Mouse (Mus musculus) stomach, embryonic 15.5 days (tissue): ENCODE data around the gene Clock. TPM values are rescaled to one million over a fixed set of nuclear protein-coding genes. Genes with fewer than 3 reads are reported as not detected.

ENCODE experiments used
- ATAC-seq: fragments of 200-750 bp; cut with Nextera tagmentation; 2 replicates; pipeline ENCODE4 v1.8.0; 2017; ENCODE audit warnings: low read depth, moderate number of reproducible peaks, moderate TSS enrichment; ENCODE audit not compliant: insufficient read depth, low FRiP score
- H3K27ac ChIP-seq: fragments of 300-500 bp; sonication (generic); 2 replicates; pipeline ENCODE4 v1.5.1; 2015; ENCODE audit warnings: mild to moderate bottlenecking, inconsistent platforms
- H3K27me3 ChIP-seq: fragments of 300-500 bp; sonication (generic); replicated peaks from 2 replicates; pipeline ENCODE4 v1.6.1; 2015; ENCODE audit warnings: inconsistent platforms
- H3K36me3 ChIP-seq: fragments of 300-500 bp; sonication (generic); 2 replicates; pipeline ENCODE4 v1.6.1; 2015; ENCODE audit warnings: inconsistent platforms
- H3K4me1 ChIP-seq: fragments of 300-500 bp; sonication (generic); 2 replicates; pipeline ENCODE4 v1.6.1; 2015; ENCODE audit warnings: inconsistent platforms
- H3K4me2 ChIP-seq: fragments of 300-500 bp; sonication (generic); 2 replicates; pipeline ENCODE4 v1.6.1; 2015; ENCODE audit warnings: mild to moderate bottlenecking, inconsistent platforms
- H3K4me3 ChIP-seq: fragments of 300-500 bp; sonication (generic); replicated peaks from 2 replicates; pipeline ENCODE4 v1.5.1; 2015; ENCODE audit warnings: inconsistent platforms
- H3K9ac ChIP-seq: fragments of 300-500 bp; sonication (generic); 2 replicates; pipeline ENCODE4 v1.6.1; 2015; ENCODE audit warnings: inconsistent platforms
- H3K9me3 ChIP-seq: fragments of 300-500 bp; sonication (generic); 2 replicates; pipeline ENCODE4 v1.6.1; 2016; ENCODE audit warnings: inconsistent platforms
- WGBS: fragments of 180-500 bp; shearing (Covaris S2); methylation state at CpG from one replicate; pipeline ENCODE4 v1.1.7; 2015; 5-methylcytosine and 5-hydroxymethylcytosine counted together
- polyA plus RNA-seq: library from polyadenylated mRNA; unstranded; fragments of >200 nt; fragmentation: Nextera tagmentation; extraction: Ambion mirVana; gene quantifications from 2 replicates; pipeline ENCODE4 v1.2.1, GENCODE M21; 2015

Clock gene
- polyA plus RNA-seq, result 13.5 and 13.7 TPM in 2 replicates

- Histone ChIP-seq H3K4me1 (peaks cover 3% of the 10 kb centered on the region; the same call in 1 of the 2 replicates), H3K4me2 (peak within 1 kb of the TSS; percentile 87), H3K9me3 (no peaks in the 10 kb centered on the region), H3K9ac (peak within 1 kb of the TSS; percentile 89), H3K27me3 (no peaks in the 10 kb centered on the region), H3K4me3 (peak within 1 kb of the TSS; percentile 98), H3K27ac (peak within 1 kb of the TSS; percentile 97), H3K36me3 (no peaks in the 10 kb centered on the region)
- ATAC-seq, result peak; percentile 84
- WGBS, result under 1% methylated on average over 97 of the region's 104 CpGs
Observed at GRCm38 (mm10) chr5:76304452-76305341, at the start of gene Clock. Gene Clock, minus strand, starts transcription at chr5:76304792.

- no peak for ATAC-seq
- no peaks in the 10 kb centered on the region for H3K36me3 ChIP-seq
- H3K4me2 ChIP-seq, result no peak overlapping the region
- no peaks in the 10 kb centered on the region for H3K27me3 ChIP-seq
- H3K27ac ChIP-seq, result no peak overlapping the region
- H3K9me3 ChIP-seq, result no peaks in the 10 kb centered on the region
- H3K9ac ChIP-seq, result no peak overlapping the region
- WGBS, result 56% methylated on average over 7 of the region's 7 CpGs
- no peak overlapping the region for H3K4me3 ChIP-seq
- H3K4me1 ChIP-seq, result no peaks in the 10 kb centered on the region
Observed at GRCm38 (mm10) chr5:76351953-76352611, 47.5 kb upstream of the Clock start.

GRCm38 (mm10) chr5:76351537-76351936, 46.9 kb upstream of the Clock start:
- no peaks in the 10 kb centered on the region for H3K4me1 ChIP-seq

GRCm38 (mm10) chr5:76346137-76346536, 41.5 kb upstream of the Clock start:
- Histone ChIP-seq H3K9me3 (no peaks in the 10 kb centered on the region), H3K4me3 (no peak overlapping the region), H3K27ac (no peak overlapping the region), H3K9ac (no peak overlapping the region), H3K4me2 (no peak overlapping the region), H3K36me3 (no peaks in the 10 kb centered on the region), H3K4me1 (no peaks in the 10 kb centered on the region), H3K27me3 (no peaks in the 10 kb centered on the region)
- peak; percentile 56; the same call in 1 of the 2 replicates for ATAC-seq
- WGBS, result 55% methylated on average over 2 of the region's 2 CpGs

More at GRCm38 (mm10) chr5:76351537-76351936, 46.9 kb upstream of the Clock start:
- H3K4me2 ChIP-seq, result no peak overlapping the region
- no peak overlapping the region for H3K9ac ChIP-seq
- H3K36me3 ChIP-seq, result no peaks in the 10 kb centered on the region
- no peaks in the 10 kb centered on the region for H3K9me3 ChIP-seq
- no peak for ATAC-seq
- 85% methylated on average over 5 of the region's 5 CpGs for WGBS
- no peak overlapping the region for H3K4me3 ChIP-seq
- no peaks in the 10 kb centered on the region for H3K27me3 ChIP-seq
- H3K27ac ChIP-seq, result no peak overlapping the region

GRCm38 (mm10) chr5:76340931-76341330, 36.3 kb upstream of the Clock start:
- no peaks in the 10 kb centered on the region for H3K4me1 ChIP-seq
- WGBS, result 29% methylated on average over 2 of the region's 2 CpGs
- no peaks in the 10 kb centered on the region for H3K36me3 ChIP-seq
- no peak overlapping the region for H3K9ac ChIP-seq
- no peak overlapping the region for H3K27ac ChIP-seq
- no peak for ATAC-seq
- H3K4me3 ChIP-seq, result no peak overlapping the region
- H3K9me3 ChIP-seq, result no peaks in the 10 kb centered on the region
- no peak overlapping the region for H3K4me2 ChIP-seq
- no peaks in the 10 kb centered on the region for H3K27me3 ChIP-seq

- 78% methylated on average over 8 of the region's 8 CpGs for WGBS
- Histone ChIP-seq H3K27ac (no peak overlapping the region), H3K4me1 (no peaks in the 10 kb centered on the region), H3K27me3 (no peaks in the 10 kb centered on the region), H3K4me3 (no peak overlapping the region), H3K9me3 (no peaks in the 10 kb centered on the region), H3K36me3 (no peaks in the 10 kb centered on the region), H3K9ac (no peak overlapping the region), H3K4me2 (no peak overlapping the region)
- ATAC-seq, result no peak
Observed at GRCm38 (mm10) chr5:76337100-76337499, 32.5 kb upstream of the Clock start.

GRCm38 (mm10) chr5:76333833-76334232, 29.2 kb upstream of the Clock start:
- Histone ChIP-seq H3K27me3 (no peaks in the 10 kb centered on the region), H3K9me3 (no peaks in the 10 kb centered on the region), H3K36me3 (no peaks in the 10 kb centered on the region), H3K4me3 (no peak overlapping the region), H3K4me1 (no peaks in the 10 kb centered on the region), H3K4me2 (no peak overlapping the region), H3K9ac (no peak overlapping the region), H3K27ac (no peak overlapping the region)
- no peak for ATAC-seq
- WGBS, result 83% methylated on average over 4 of the region's 4 CpGs

- no peaks in the 10 kb centered on the region for H3K9me3 ChIP-seq
- 88% methylated on average over 7 of the region's 7 CpGs for whole genome bisulfite sequencing
- no peaks in the 10 kb centered on the region for H3K27me3 ChIP-seq
- ATAC-seq, result no peak
- no peaks in the 10 kb centered on the region for H3K36me3 ChIP-seq
- H3K27ac ChIP-seq, result no peak within 1 kb of the TSS
- H3K4me2 ChIP-seq, result no peak within 1 kb of the TSS
- H3K9ac ChIP-seq, result no peak within 1 kb of the TSS
- no peaks in the 10 kb centered on the region for H3K4me1 ChIP-seq
- no peak within 1 kb of the TSS for H3K4me3 ChIP-seq
Observed at GRCm38 (mm10) chr5:76330953-76331352, 26.4 kb upstream of the Clock start, which contains the start of gene Pdcl2. Gene Pdcl2, minus strand, starts transcription at chr5:76331156.

GRCm38 (mm10) chr5:76327296-76327695, 22.7 kb upstream of the Clock start:
- no peak overlapping the region for H3K4me2 ChIP-seq
- no peak overlapping the region for H3K4me3 ChIP-seq
- ATAC-seq, result no peak
- H3K27me3 ChIP-seq, result no peaks in the 10 kb centered on the region
- H3K9ac ChIP-seq, result no peak overlapping the region
- no peaks in the 10 kb centered on the region for H3K4me1 ChIP-seq
- no peak overlapping the region for H3K27ac ChIP-seq
- H3K9me3 ChIP-seq, result no peaks in the 10 kb centered on the region
- WGBS, result 65% methylated on average over 2 of the region's 2 CpGs
- H3K36me3 ChIP-seq, result no peaks in the 10 kb centered on the region

- no peak overlapping the region for H3K4me2 ChIP-seq
- ATAC-seq, result no peak
- WGBS, result 84% methylated on average over 4 of the region's 4 CpGs
- H3K4me3 ChIP-seq, result no peak overlapping the region
- no peaks in the 10 kb centered on the region for H3K4me1 ChIP-seq
- no peak overlapping the region for H3K9ac ChIP-seq
- H3K36me3 ChIP-seq, result no peaks in the 10 kb centered on the region
- H3K27me3 ChIP-seq, result no peaks in the 10 kb centered on the region
- no peaks in the 10 kb centered on the region for H3K9me3 ChIP-seq
- no peak overlapping the region for H3K27ac ChIP-seq
Observed at GRCm38 (mm10) chr5:76325113-76325512, 20.5 kb upstream of the Clock start.

GRCm38 (mm10) chr5:76321249-76322196, 16.9 kb upstream of the Clock start:
- no peak for ATAC-seq
- Histone ChIP-seq H3K9ac (no peak overlapping the region), H3K36me3 (no peaks in the 10 kb centered on the region), H3K27me3 (no peaks in the 10 kb centered on the region), H3K27ac (peak overlapping the region; percentile 7; the same call in 1 of the 2 replicates), H3K4me2 (no peak overlapping the region), H3K9me3 (no peaks in the 10 kb centered on the region), H3K4me1 (no peaks in the 10 kb centered on the region), H3K4me3 (no peak overlapping the region)
- 54% methylated on average over 11 of the region's 11 CpGs for WGBS
